Mouse (Mus musculus): Measurements from ENCODE around the gene Ankib1.

Ankib1 gene

GRCm38 (mm10) chr5:3646991-3647707, 155.6 kb downstream of the Ankib1 start:
- peak; percentile 43 for DNase-seq (ENCODE audit: low read depth, low spot score)

- DNase-seq (ENCODE audit: low read depth, low spot score), result no peak
Observed at GRCm38 (mm10) chr5:3646539-3646938, 156.2 kb downstream of the Ankib1 start.

- no peak for DNase-seq (ENCODE audit: low read depth, low spot score)
Observed at GRCm38 (mm10) chr5:3645326-3645725, 157.4 kb downstream of the Ankib1 start.

GRCm38 (mm10) chr5:3644621-3645020, 158.1 kb downstream of the Ankib1 start:
- DNase-seq (ENCODE audit: low read depth, low spot score), result no peak

Data from mesoderm, embryonic 11.5 days (tissue).